Mouse (Mus musculus) stomach, postnatal 0 days (tissue): Measurements from ENCODE around the gene Gm10100. TPM values are rescaled to one million over a fixed set of nuclear protein-coding genes. Genes with fewer than 3 reads are reported as not detected.
A peak's percentile ranks its signal among the peaks of the same experiment; 100 is the strongest.
"Not testable (repeated sequence)": the region's sequence is repeated elsewhere in the genome, so short reads cannot be mapped to it uniquely, and the experiment has no call there.

ENCODE experiments used
- ATAC-seq: fragments of 200-750 bp; cut with Nextera tagmentation; 2 replicates; pipeline ENCODE4 v1.8.0; 2017; ENCODE audit not compliant: low FRiP score, low TSS enrichment
- DNase-seq: peaks from one replicate; pipeline ENCODE4 v3.0.0-alpha.2; 2016; ENCODE audit warnings: low spot score
- H3K27ac ChIP-seq: fragments of 300-500 bp; sonication (generic); replicated peaks from 2 replicates; pipeline ENCODE4 v1.5.1; 2014; ENCODE audit warnings: mild to moderate bottlenecking, control low read depth
- H3K27me3 ChIP-seq: fragments of 300-500 bp; sonication (generic); 2 replicates; pipeline ENCODE4 v1.6.1; 2014; ENCODE audit warnings: low read length; ENCODE audit not compliant: control insufficient read depth, insufficient read depth
- H3K36me3 ChIP-seq: fragments of 300-500 bp; sonication (generic); 2 replicates; pipeline ENCODE4 v1.6.1; 2014; ENCODE audit warnings: low read length, mixed read lengths; ENCODE audit not compliant: control insufficient read depth, insufficient read depth
- H3K4me1 ChIP-seq: fragments of 300-500 bp; sonication (generic); replicated peaks from 2 replicates; pipeline ENCODE4 v1.6.1; 2014; ENCODE audit warnings: antibody characterized with exemption; ENCODE audit not compliant: control insufficient read depth, insufficient read depth
- H3K4me2 ChIP-seq: fragments of 300-500 bp; sonication (generic); replicated peaks from 2 replicates; pipeline ENCODE4 v1.6.1; 2014; ENCODE audit warnings: low read depth, mild to moderate bottlenecking, control low read depth, moderate library complexity
- H3K4me3 ChIP-seq: fragments of 300-500 bp; sonication (generic); 2 replicates; pipeline ENCODE4 v1.5.1; 2014; ENCODE audit warnings: low read depth, low read length, control low read depth
- H3K9ac ChIP-seq: fragments of 300-500 bp; sonication (generic); 2 replicates; pipeline ENCODE4 v1.6.1; 2014; ENCODE audit warnings: mild to moderate bottlenecking, low read length, control low read depth, mixed read lengths
- H3K9me3 ChIP-seq: fragments of 300-500 bp; sonication (generic); 2 replicates; pipeline ENCODE4 v1.6.1; 2016; ENCODE audit warnings: low read length; ENCODE audit not compliant: control insufficient read depth
- CTCF ChIP-seq: IDR thresholded peaks from 2 replicates; pipeline ENCODE4 v1.5.1; 2016; ENCODE audit warnings: antibody characterized with exemption, low read depth, mild to moderate bottlenecking, moderate library complexity
- EP300 ChIP-seq: optimal IDR thresholded peaks from 2 replicates; pipeline ENCODE3; 2016; ENCODE audit warnings: antibody characterized with exemption
- WGBS: fragments of 180-500 bp; shearing (Covaris S2); extraction: QIAGEN DNeasy Blood & Tissue Kit; methylation state at CpG from one replicate; pipeline ENCODE4 v1.1.7; 2014; 5-methylcytosine and 5-hydroxymethylcytosine counted together
- polyA plus RNA-seq: library from polyadenylated mRNA; unstranded; fragments of >200 nt; fragmentation: Nextera tagmentation; extraction: Ambion mirVana; gene quantifications from 2 replicates; pipeline ENCODE4 v1.2.1, GENCODE M21; 2015

Gm10100 gene
- polyA plus RNA-seq, 1 experiment from 2014 or later, result not detected

GRCm38 (mm10) chr10:77724855-77725254 is 1.4 kb upstream of the Gm10100 start:
- H3K36me3 ChIP-seq, result no peaks in the 10 kb centered on the region
- H3K4me1 ChIP-seq, result no peaks in the 10 kb centered on the region
- WGBS, result 75% methylated on average over 8 of the region's 8 CpGs
- no peak for ATAC-seq
- no peaks in the 10 kb centered on the region for H3K27me3 ChIP-seq
- no peak overlapping the region for H3K9ac ChIP-seq
- H3K27ac ChIP-seq, result no peak overlapping the region
- no peak overlapping the region for H3K4me3 ChIP-seq
- no peak overlapping the region for H3K4me2 ChIP-seq
- no peak for DNase-seq
- TF ChIP-seq CTCF (peak; percentile 37; the same call in 1 of the 2 replicates), EP300 (no peak)
- no peaks in the 10 kb centered on the region for H3K9me3 ChIP-seq

GRCm38 (mm10) chr10:77728280-77728679 is 2.0 kb downstream of the Gm10100 start:
- Histone ChIP-seq H3K4me2 (no peak overlapping the region), H3K36me3 (no peaks in the 10 kb centered on the region), H3K27me3 (no peaks in the 10 kb centered on the region), H3K9ac (no peak overlapping the region), H3K27ac (no peak overlapping the region), H3K4me1 (no peaks in the 10 kb centered on the region), H3K9me3 (no peaks in the 10 kb centered on the region), H3K4me3 (no peak overlapping the region)
- 52% methylated on average over 4 of the region's 4 CpGs for WGBS
- no peak for DNase-seq
- TF ChIP-seq EP300 (no peak), CTCF (peak; percentile 47)
- ATAC-seq, result no peak

DNA sequence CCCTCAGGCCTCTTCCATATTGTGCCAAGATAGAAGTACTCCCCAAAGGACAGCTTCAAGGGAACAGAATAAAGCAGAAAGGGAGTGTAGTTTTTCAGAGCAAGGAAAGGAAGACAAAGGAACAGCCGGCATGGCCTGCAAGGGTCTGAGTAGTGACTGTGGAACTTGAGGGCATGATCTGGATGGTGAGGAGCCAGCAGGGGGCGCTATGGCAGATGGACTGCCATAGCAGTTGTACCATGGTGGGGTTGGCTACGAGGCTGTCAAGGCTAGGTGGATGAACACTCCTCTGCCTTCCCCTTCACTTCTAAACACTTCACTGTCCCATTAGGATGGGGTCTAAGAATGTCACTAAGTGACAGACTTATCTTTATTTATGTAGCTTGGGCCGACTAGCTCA is 3.0 kb downstream of the Gm10100 start:
- WGBS, result 45% methylated on average over 4 of the region's 4 CpGs
- TF ChIP-seq CTCF (peak; percentile 56), EP300 (no peak)
- Histone ChIP-seq H3K9ac (no peak overlapping the region), H3K4me2 (no peak overlapping the region), H3K27me3 (no peaks in the 10 kb centered on the region), H3K36me3 (no peaks in the 10 kb centered on the region), H3K4me1 (no peaks in the 10 kb centered on the region), H3K4me3 (no peak overlapping the region), H3K9me3 (no peaks in the 10 kb centered on the region), H3K27ac (no peak overlapping the region)
- ATAC-seq, result no peak
- DNase-seq, result no peak

- no peaks in the 10 kb centered on the region for H3K36me3 ChIP-seq
- DNase-seq, result no peak
- no peak overlapping the region for H3K9ac ChIP-seq
- TF ChIP-seq CTCF (no peak), EP300 (no peak)
- H3K27ac ChIP-seq, result no peak overlapping the region
- WGBS, result 93% methylated on average over 1 of the region's 1 CpGs
- H3K4me1 ChIP-seq, result no peaks in the 10 kb centered on the region
- no peak for ATAC-seq
- H3K27me3 ChIP-seq, result no peaks in the 10 kb centered on the region
- 0 out of 2 replicates have a peak, but pooled peaks cover 5% of the 10 kb centered on the region for H3K9me3 ChIP-seq
- H3K4me2 ChIP-seq, result no peak overlapping the region
- no peak overlapping the region for H3K4me3 ChIP-seq
These were observed 9.6 kb downstream of the Gm10100 start for GRCm38 (mm10) chr10:77735928-77736327.

- TF ChIP-seq EP300 (no peak), CTCF (no peak)
- Histone ChIP-seq H3K27ac (no peak overlapping the region), H3K9ac (no peak overlapping the region), H3K36me3 (no peaks in the 10 kb centered on the region), H3K4me3 (no peak overlapping the region), H3K27me3 (no peaks in the 10 kb centered on the region), H3K4me1 (no peaks in the 10 kb centered on the region), H3K9me3 (0 out of 2 replicates have a peak, but pooled peaks cover 5% of the 10 kb centered on the region), H3K4me2 (no peak overlapping the region)
- DNase-seq, result no peak
- 85% methylated on average over 4 of the region's 4 CpGs for WGBS
- ATAC-seq, result no peak
These were observed 12.6 kb downstream of the Gm10100 start for GRCm38 (mm10) chr10:77738929-77739328.

- H3K27ac ChIP-seq, H3K4me3 ChIP-seq, H3K9me3 ChIP-seq, H3K4me1 ChIP-seq, H3K27me3 ChIP-seq, H3K36me3 ChIP-seq, H3K4me2 ChIP-seq, ATAC-seq, H3K9ac ChIP-seq, DNase-seq: not testable (repeated sequence)
- 72% methylated on average over 4 of the region's 5 CpGs for WGBS
These were observed 15.8 kb downstream of the Gm10100 start, which contains the start of gene Gm18596 for GRCm38 (mm10) chr10:77741924-77742688. TSS of gene Gm18596 (minus strand) at chr10:77742638.

GRCm38 (mm10) chr10:77750686-77751085 is 24.4 kb downstream of the Gm10100 start:
- WGBS, result 75% methylated on average over 1 of the region's 1 CpGs
- H3K9ac ChIP-seq, DNase-seq, H3K9me3 ChIP-seq, ATAC-seq, H3K27ac ChIP-seq, H3K4me2 ChIP-seq, H3K27me3 ChIP-seq, H3K36me3 ChIP-seq, H3K4me3 ChIP-seq, H3K4me1 ChIP-seq: not testable (repeated sequence)

DNA sequence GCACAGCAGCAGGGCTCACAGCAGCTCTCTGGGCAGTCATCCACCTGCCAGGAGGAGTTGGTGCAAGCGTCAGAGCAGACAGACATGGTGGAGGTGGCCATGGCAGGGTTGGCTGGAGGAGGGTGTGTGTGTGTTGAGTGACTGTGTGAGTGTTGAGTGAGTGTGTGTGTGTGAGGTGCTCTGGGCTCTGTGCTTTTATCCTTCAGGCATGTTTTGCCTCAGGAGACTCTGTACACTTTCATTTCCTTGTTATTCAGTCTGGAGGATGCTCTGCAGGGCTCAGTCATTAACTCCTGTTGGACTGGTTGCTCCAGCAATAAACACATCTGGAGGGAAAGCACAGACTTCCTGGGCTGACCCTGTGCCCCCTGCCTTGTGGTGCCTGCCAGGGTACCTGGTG is 25.0 kb downstream of the Gm10100 start, which contains the start of gene Gm9736:
Gm9736 (minus strand) TSS at position 101 of the 400 bp plus-strand sequence.
- not testable (repeated sequence) for H3K4me2 ChIP-seq, H3K4me3 ChIP-seq, H3K36me3 ChIP-seq, H3K27me3 ChIP-seq, H3K9ac ChIP-seq, H3K9me3 ChIP-seq, H3K27ac ChIP-seq, ATAC-seq, DNase-seq, H3K4me1 ChIP-seq
- no CpG with 5 or more reads among the region's 1 CpGs for whole genome bisulfite sequencing
